Mouse (Mus musculus) MEL (cell line): ENCODE data around the gene Chst15.

Experiments used
- BHLHE40 ChIP-seq: IDR thresholded peaks from 2 replicates; pipeline ENCODE4 v1.6.1; 2012; ENCODE audit warnings: low read depth, mild to moderate bottlenecking, inconsistent platforms, low read length, improper control_type of control experiment, borderline replicate concordance
- CTCF ChIP-seq, 3 experiments: IDR thresholded peaks in 2 of 3; conservative IDR thresholded peaks in 1 of 3; 2 replicates each; pipeline ENCODE4 v1.5.1; 2011 to 2012; ENCODE audit warnings: low read length in 3 of 3, low read depth in 2 of 3, mild to moderate bottlenecking in 2 of 3, improper control_type of control experiment in 1 of 3, inconsistent platforms in 1 of 3, mixed read lengths in 1 of 3, moderate library complexity in 1 of 3; ENCODE audit not compliant: control insufficient read depth in 1 of 3, insufficient read depth in 1 of 3, poor library complexity in 1 of 3, severe bottlenecking in 1 of 3
- GATA1 ChIP-seq: IDR thresholded peaks from 2 replicates; pipeline ENCODE4 v1.6.1; 2011; ENCODE audit warnings: low read depth, low read length, improper control_type of control experiment
- HCFC1 ChIP-seq: IDR thresholded peaks from 2 replicates; pipeline ENCODE4 v1.6.1; 2012; ENCODE audit warnings: low read depth, mild to moderate bottlenecking, inconsistent platforms, low read length, improper control_type of control experiment, moderate library complexity
- KAT2A ChIP-seq: conservative IDR thresholded peaks from 2 replicates; pipeline ENCODE4 v1.6.1; 2012; ENCODE audit warnings: low read depth, low read length, improper control_type of control experiment, inconsistent platforms
- POLR2A ChIP-seq, 2 experiments: IDR thresholded peaks; 2 replicates each; pipeline ENCODE4 v1.6.1; 2011 to 2012; ENCODE audit warnings: low read length in 2 of 2, mild to moderate bottlenecking in 2 of 2, control low read depth in 1 of 2, improper control_type of control experiment in 1 of 2, low read depth in 1 of 2, moderate library complexity in 1 of 2; ENCODE audit not compliant: control insufficient read depth in 1 of 2, insufficient read depth in 1 of 2, poor library complexity in 1 of 2
- POLR2AphosphoS2 ChIP-seq: IDR thresholded peaks from 2 replicates; pipeline ENCODE4 v1.6.1; 2011; ENCODE audit warnings: low read length, improper control_type of control experiment
- SIN3A ChIP-seq: IDR thresholded peaks from 2 replicates; pipeline ENCODE4 v1.6.1; 2012; ENCODE audit warnings: low read length, improper control_type of control experiment, inconsistent platforms
- TBP ChIP-seq: IDR thresholded peaks from 2 replicates; pipeline ENCODE4 v1.8.0; 2011; ENCODE audit warnings: low read depth, low read length, improper control_type of control experiment
- TCF12 ChIP-seq: IDR thresholded peaks from 2 replicates; pipeline ENCODE4 v1.6.1; 2014; ENCODE audit warnings: low read depth, mild to moderate bottlenecking, inconsistent platforms, low read length, improper control_type of control experiment, moderate library complexity
- ZKSCAN1 ChIP-seq: IDR thresholded peaks from 2 replicates; pipeline ENCODE4 v1.6.1; 2012; ENCODE audit warnings: low read depth, mild to moderate bottlenecking, inconsistent platforms, low read length, improper control_type of control experiment, moderate library complexity

DNA sequence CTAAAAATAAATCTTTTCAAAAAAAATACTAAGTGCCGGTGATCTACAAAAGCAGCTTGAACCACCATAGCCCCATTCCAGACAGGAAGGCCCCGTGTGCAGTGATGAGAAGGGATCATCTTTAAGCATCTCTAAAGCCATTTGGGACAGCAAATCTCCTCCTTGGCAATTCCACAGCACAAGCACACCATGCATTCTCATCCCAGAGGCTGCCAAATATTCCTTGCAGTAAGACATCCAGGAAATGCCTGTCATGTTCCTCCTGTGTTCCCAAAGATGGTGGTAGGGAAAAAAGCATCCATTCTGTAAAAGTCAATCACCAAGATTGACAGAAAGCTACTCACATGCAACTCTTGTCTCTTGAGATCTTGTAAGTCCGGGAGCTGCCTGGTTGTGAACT lies 47.4 kb downstream of the Chst15 start:
- no peak for TF ChIP-seq HCFC1
- TF ChIP-seq CTCF (IDR thresholded peaks at IDR 0.05 in 2 of 3, conservative IDR thresholded peaks at IDR 0.05 in 1 of 3; ENCODE audit: control insufficient read depth in 1 of 3, insufficient read depth in 1 of 3, low read depth in 2 of 3, low read length in 3 of 3, poor library complexity in 1 of 3, severe bottlenecking in 1 of 3): no peak
- TF ChIP-seq TCF12: no peak
- TF ChIP-seq TBP: no peak
- no peak for TF ChIP-seq ZKSCAN1
- TF ChIP-seq POLR2AphosphoS2: no peak
- no peak for TF ChIP-seq BHLHE40
- TF ChIP-seq GATA1: no peak
- TF ChIP-seq SIN3A: no peak
- no peak for TF ChIP-seq KAT2A
- TF ChIP-seq POLR2A (IDR thresholded peaks at IDR 0.05; ENCODE audit: control insufficient read depth in 1 of 2, insufficient read depth in 1 of 2, low read depth in 1 of 2, low read length in 2 of 2, poor library complexity in 1 of 2): no peak
